Mouse (Mus musculus) forebrain, embryonic 10.5 days (tissue): ENCODE data around the gene Gm47959. TPM values are rescaled to one million over a fixed set of nuclear protein-coding genes. Genes with fewer than 3 reads are reported as not detected.

ENCODE experiments used
- DNase-seq: peaks from one replicate; pipeline ENCODE4 v3.0.0-alpha.2; 2017; ENCODE audit warnings: low spot score; ENCODE audit errors: extremely low spot score
- H3K27ac ChIP-seq: fragments of 300-500 bp; sonication (generic); 2 replicates; pipeline ENCODE4 v1.5.1; 2016; ENCODE audit warnings: mild to moderate bottlenecking
- H3K27me3 ChIP-seq: fragments of 300-500 bp; sonication (generic); 2 replicates; pipeline ENCODE4 v1.6.1; 2016; ENCODE audit warnings: mild to moderate bottlenecking; ENCODE audit not compliant: poor library complexity, severe bottlenecking
- H3K36me3 ChIP-seq: fragments of 300-500 bp; sonication (generic); replicated peaks from 2 replicates; pipeline ENCODE4 v1.6.1; 2016; ENCODE audit warnings: mild to moderate bottlenecking, moderate library complexity
- H3K4me1 ChIP-seq: fragments of 300-500 bp; sonication (generic); 2 replicates; pipeline ENCODE4 v1.6.1; 2016
- H3K4me3 ChIP-seq: fragments of 300-500 bp; sonication (generic); 2 replicates; pipeline ENCODE4 v1.5.1; 2016; ENCODE audit warnings: mild to moderate bottlenecking, moderate library complexity
- H3K9me3 ChIP-seq: fragments of 300-500 bp; sonication (generic); 2 replicates; pipeline ENCODE4 v1.6.1; 2016; ENCODE audit warnings: mild to moderate bottlenecking, moderate library complexity
- WGBS: fragments of 180-500 bp; shearing (Covaris S2); methylation state at CpG from one replicate; pipeline ENCODE4 v1.1.7; 2016; 5-methylcytosine and 5-hydroxymethylcytosine counted together
- polyA plus RNA-seq: library from polyadenylated mRNA; unstranded; fragments of >200 nt; fragmentation: Nextera tagmentation; extraction: Ambion mirVana; gene quantifications from 2 replicates; pipeline ENCODE4 v1.2.1, GENCODE M21; 2016

The Gm47959 gene
- polyA plus RNA-seq, 1 experiment from 2014 or later: not detected

DNA sequence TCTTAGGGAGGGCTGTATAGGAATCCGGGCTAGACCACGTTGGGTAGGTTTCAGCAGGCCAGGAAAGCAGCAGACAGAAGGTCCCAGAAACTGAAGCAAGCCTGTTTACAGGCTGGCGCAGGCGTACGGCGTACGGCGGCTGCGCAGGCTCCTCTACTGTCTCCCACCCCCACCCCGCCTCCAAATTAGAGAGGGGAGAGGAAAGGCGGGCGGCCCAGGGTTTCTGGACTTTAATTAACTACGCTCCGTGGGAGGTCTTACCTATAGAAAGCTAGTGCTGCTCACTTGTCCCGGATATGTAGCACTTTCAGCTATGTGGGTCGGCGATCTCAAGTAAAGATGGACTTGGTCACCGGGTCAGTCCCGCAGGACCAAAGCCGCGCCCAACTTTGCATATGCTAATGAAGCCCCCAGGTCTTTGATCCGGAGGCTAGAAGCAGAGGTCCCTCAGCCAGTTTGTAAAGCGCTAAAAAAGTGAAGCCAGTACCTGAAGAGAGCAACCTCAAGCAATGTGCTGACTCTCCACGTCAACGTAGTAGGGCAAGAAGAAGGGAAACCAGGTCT, 37.8 kb downstream of the Gm47959 start, which contains the start of gene Slc19a3:
TSS of gene Slc19a3 (minus strand) at position 340 of the 564 bp plus-strand sequence.
- Histone ChIP-seq H3K4me1 (peaks cover 16% of the 10 kb centered on the region), H3K9me3 (no peaks in the 10 kb centered on the region), H3K4me3 (peak within 1 kb of the TSS; percentile 60), H3K27ac (peak within 1 kb of the TSS; percentile 70), H3K36me3 (no peaks in the 10 kb centered on the region), H3K27me3 (peaks cover 10% of the 10 kb centered on the region; the same call in 1 of the 2 replicates)
- 1% methylated on average over 25 of the region's 25 CpGs for WGBS
- DNase-seq: peak; percentile 47

DNA sequence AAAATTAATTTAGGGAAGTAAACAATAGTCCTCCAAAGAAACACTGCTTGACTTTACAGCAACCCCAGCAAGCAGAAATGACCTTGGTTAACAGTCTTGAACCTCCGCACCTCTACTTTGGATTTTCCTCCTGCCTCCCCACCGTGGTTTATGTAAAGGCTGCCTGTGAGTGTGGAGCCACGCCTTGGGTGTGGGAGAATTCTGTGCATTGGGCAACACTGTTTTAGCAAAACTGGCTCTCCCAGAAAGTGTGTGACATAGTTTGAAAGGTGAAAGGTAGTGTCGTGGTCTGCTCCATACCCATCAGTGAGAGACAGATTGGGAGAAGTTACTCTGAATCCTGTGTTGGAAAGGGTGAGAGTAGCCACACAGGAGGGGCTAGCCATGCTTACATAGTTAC, 38.7 kb downstream of the Gm47959 start:
- peaks cover 10% of the 10 kb centered on the region; the same call in 1 of the 2 replicates for H3K27me3 ChIP-seq
- 72% methylated on average over 4 of the region's 4 CpGs for WGBS
- no peak overlapping the region for H3K27ac ChIP-seq
- H3K9me3 ChIP-seq: no peaks in the 10 kb centered on the region
- H3K4me3 ChIP-seq: no peak overlapping the region
- DNase-seq: no peak
- H3K36me3 ChIP-seq: no peaks in the 10 kb centered on the region
- peaks cover 16% of the 10 kb centered on the region for H3K4me1 ChIP-seq

- Histone ChIP-seq H3K4me1 (peaks cover 11% of the 10 kb centered on the region), H3K9me3 (no peaks in the 10 kb centered on the region), H3K36me3 (no peaks in the 10 kb centered on the region), H3K4me3 (no peak within 1 kb of the TSS), H3K27me3 (peaks cover 6% of the 10 kb centered on the region; the same call in 1 of the 2 replicates), H3K27ac (no peak within 1 kb of the TSS)
- 91% methylated on average over 2 of the region's 2 CpGs for WGBS
- no peak for DNase-seq
Observed at GRCm38 (mm10) chr1:83042380-83042779, 42.0 kb downstream of the Gm47959 start, which contains the start of gene Krtap28-10. TSS of gene Krtap28-10 (minus strand) at chr1:83042480.

- 90% methylated on average over 5 of the region's 5 CpGs for WGBS
- H3K36me3 ChIP-seq: no peaks in the 10 kb centered on the region
- no peaks in the 10 kb centered on the region for H3K27me3 ChIP-seq
- H3K27ac ChIP-seq: no peak within 1 kb of the TSS
- H3K4me3 ChIP-seq: no peak within 1 kb of the TSS
- H3K9me3 ChIP-seq: no peaks in the 10 kb centered on the region
- DNase-seq: no peak
- no peaks in the 10 kb centered on the region for H3K4me1 ChIP-seq
Observed at GRCm38 (mm10) chr1:83044882-83045427, 44.6 kb downstream of the Gm47959 start, which contains the start of gene Gm47969. TSS of gene Gm47969 (plus strand) at chr1:83044932.

Other genes starting within 250 kb of the Gm47959 start
- not detected in 2 replicates for gene Tm4sf20, start 232.1 kb upstream of the Gm47959 start, polyA plus RNA-seq
- gene Gm47791, start 229.3 kb upstream of the Gm47959 start, polyA plus RNA-seq: not detected in 2 replicates
- 30.2 and 32.9 TPM in 2 replicates for gene Agfg1, start 161.1 kb upstream of the Gm47959 start, polyA plus RNA-seq
- gene A030005L19Rik, start 87.2 kb upstream of the Gm47959 start, polyA plus RNA-seq: not detected in 2 replicates
- not detected in 2 replicates for gene A030014E15Rik, start 75.6 kb upstream of the Gm47959 start, polyA plus RNA-seq
- gene Gm6217, start 69.1 kb upstream of the Gm47959 start, polyA plus RNA-seq: not detected in 2 replicates
- not detected in 2 replicates for gene A030003K21Rik, start 57.2 kb upstream of the Gm47959 start, polyA plus RNA-seq
- gene Gm7544, start 44.5 kb upstream of the Gm47959 start, polyA plus RNA-seq: not detected in 2 replicates
- gene Gm47955, start 40.3 kb upstream of the Gm47959 start, polyA plus RNA-seq: not detected in 2 replicates
- gene Slc19a3, start 37.9 kb downstream of the Gm47959 start, polyA plus RNA-seq: 0.18 and 0.52 TPM in 2 replicates
- gene Krtap28-10, start 41.9 kb downstream of the Gm47959 start, polyA plus RNA-seq: not detected in 2 replicates
- not detected in 2 replicates for gene Gm47969, start 44.4 kb downstream of the Gm47959 start, polyA plus RNA-seq
- gene A030005K14Rik, start 58.8 kb downstream of the Gm47959 start, polyA plus RNA-seq: not detected in 2 replicates
- not detected in 2 replicates for gene Krtap28-13, start 60.4 kb downstream of the Gm47959 start, polyA plus RNA-seq
- gene Ccl20, start 116.2 kb downstream of the Gm47959 start, polyA plus RNA-seq: not detected in 2 replicates
- 0.15 and 0.25 TPM in 2 replicates for gene Daw1, start 159.2 kb downstream of the Gm47959 start, polyA plus RNA-seq